Comparison of ENCODE assay signal across 11 mouse cellular contexts in genomic region chr8:112268544-112269213, GRCm38 (mm10).
DNase-seq lines count a peak whose midpoint lies in the region; ATAC-seq and TF ChIP-seq lines count a peak whose summit lies in the region.
"Had no signal": no experiment of that assay in that cellular context is flagged by ENCODE, and none has a peak within 500 bp of the region (broad histone marks: within the 10 kb centered on the region; RNA-seq: fewer than 3 reads in every experiment).

No protein-coding gene starts in this region.

- 6% methylated on average over 9 of the region's 9 CpGs for WGBS in forebrain, embryonic 14.5 days
- 32% methylated on average over 9 of the region's 9 CpGs for WGBS in neural tube, embryonic 13.5 days
- WGBS in intestine, postnatal 0 days: 77% methylated on average over 9 of the region's 9 CpGs

- peak; percentile 4 to 37 for DNase-seq in frontal cortex, postnatal 36 days (ENCODE audit: low spot score in 2 of 2)
- no peak for DNase-seq in frontal cortex, postnatal 14 days (ENCODE audit: low spot score in 2 of 2)
- peak; percentile 96 for DNase-seq in forebrain, embryonic 14.5 days (ENCODE audit: low spot score)
- peak; percentile 59 for DNase-seq in layer of hippocampus, adult 9-11 months
- no peak for DNase-seq in Muller cell, postnatal 12 days (ENCODE audit: inconsistent ontology term)
- DNase-seq in gastrocnemius, adult 18-20 months (ENCODE audit: low spot score): no peak
- DNase-seq: kidney, adult 8-10 months had no signal

- H3K4me3 ChIP-seq in forebrain, embryonic 14.5 days (ENCODE audit: low read depth, low read length): no peak overlapping the region
- H3K4me3 ChIP-seq in neural tube, embryonic 13.5 days: no peak overlapping the region
- H3K4me3 ChIP-seq in intestine, postnatal 0 days (ENCODE audit: low read depth, low read length): no peak overlapping the region
- H3K4me3 ChIP-seq: heart, embryonic 12.5 days; limb, embryonic 15.5 days had no signal

- peak overlapping the region; percentile 88 for H3K27ac ChIP-seq in forebrain, embryonic 14.5 days (ENCODE audit: low read depth, low read length)
- peak overlapping the region; percentile 63 for H3K27ac ChIP-seq in neural tube, embryonic 13.5 days (replicated peaks)
- H3K27ac ChIP-seq in intestine, postnatal 0 days (ENCODE audit: low read depth, low read length): no peak overlapping the region
- H3K27ac ChIP-seq: limb, embryonic 15.5 days had no signal

- H3K27me3 ChIP-seq in forebrain, embryonic 14.5 days (replicated peaks; ENCODE audit: control insufficient read depth, insufficient read depth, low read length): no peaks in the 10 kb centered on the region
- H3K27me3 ChIP-seq in neural tube, embryonic 13.5 days: no peaks in the 10 kb centered on the region; the same call in 1 of the 2 replicates
- H3K27me3 ChIP-seq in intestine, postnatal 0 days (replicated peaks; ENCODE audit: control insufficient read depth, insufficient read depth, low read length): no peaks in the 10 kb centered on the region
- H3K27me3 ChIP-seq: heart, embryonic 12.5 days; limb, embryonic 15.5 days had no signal

- peak; percentile 94 for ATAC-seq in forebrain, embryonic 14.5 days
- ATAC-seq in neural tube, embryonic 13.5 days (ENCODE audit: low read depth): peak; percentile 80
- ATAC-seq in intestine, postnatal 0 days: no peak

- TF ChIP-seq CTCF in intestine, postnatal 0 days (IDR thresholded peaks at IDR 0.05; ENCODE audit: low read depth): no peak

- H3K9me3 ChIP-seq in forebrain, embryonic 14.5 days (replicated peaks; ENCODE audit: control insufficient read depth, low read length): no peaks in the 10 kb centered on the region
- no peaks in the 10 kb centered on the region for H3K9me3 ChIP-seq in neural tube, embryonic 13.5 days
- no peaks in the 10 kb centered on the region for H3K9me3 ChIP-seq in intestine, postnatal 0 days (ENCODE audit: control insufficient read depth)
- H3K9me3 ChIP-seq: heart, embryonic 12.5 days; limb, embryonic 15.5 days had no signal

- 0 out of 2 replicates have a peak overlapping the region, but pooled peaks have one; percentile 26 for H3K9ac ChIP-seq in forebrain, embryonic 14.5 days (ENCODE audit: low read length)
- no peak overlapping the region for H3K9ac ChIP-seq in neural tube, embryonic 13.5 days
- H3K9ac ChIP-seq in intestine, postnatal 0 days (ENCODE audit: low read depth, low read length): no peak overlapping the region
- H3K9ac ChIP-seq: heart, embryonic 12.5 days; limb, embryonic 15.5 days had no signal

- no peaks in the 10 kb centered on the region for H3K36me3 ChIP-seq in forebrain, embryonic 14.5 days (ENCODE audit: control insufficient read depth, insufficient read depth, low read length)
- no peaks in the 10 kb centered on the region for H3K36me3 ChIP-seq in neural tube, embryonic 13.5 days
- no peaks in the 10 kb centered on the region for H3K36me3 ChIP-seq in intestine, postnatal 0 days (ENCODE audit: control insufficient read depth, insufficient read depth)
- H3K36me3 ChIP-seq: heart, embryonic 12.5 days; limb, embryonic 15.5 days had no signal

- H3K4me2 ChIP-seq in forebrain, embryonic 14.5 days (ENCODE audit: low read length): peak overlapping the region; percentile 41
- peak overlapping the region; percentile 30 for H3K4me2 ChIP-seq in neural tube, embryonic 13.5 days
- no peak overlapping the region for H3K4me2 ChIP-seq in intestine, postnatal 0 days (replicated peaks; ENCODE audit: low read depth)
- H3K4me2 ChIP-seq: heart, embryonic 12.5 days; limb, embryonic 15.5 days had no signal

- H3K4me1 ChIP-seq in forebrain, embryonic 14.5 days (ENCODE audit: control insufficient read depth, insufficient read depth, low read length): peaks cover 11% of the 10 kb centered on the region
- peaks cover 16% of the 10 kb centered on the region for H3K4me1 ChIP-seq in neural tube, embryonic 13.5 days (replicated peaks)
- H3K4me1 ChIP-seq in intestine, postnatal 0 days (replicated peaks; ENCODE audit: control insufficient read depth, insufficient read depth, low read length): no peaks in the 10 kb centered on the region
- H3K4me1 ChIP-seq: heart, embryonic 12.5 days; limb, embryonic 15.5 days had no signal

Comparison
In these comparisons a context has a peak if more than half of its experiments do, and no peak if none do; other contexts are left out.
1. DNase-seq: peak in frontal cortex, postnatal 36 days (2 of 2), forebrain, embryonic 14.5 days (single experiment) and layer of hippocampus, adult 9-11 months (single experiment); none in frontal cortex, postnatal 14 days (0 of 2), Muller cell, postnatal 12 days (single experiment) and gastrocnemius, adult 18-20 months (single experiment).